Mouse (Mus musculus): ENCODE results near the gene Fut1. TPM values are rescaled to one million over a fixed set of nuclear protein-coding genes. Genes with fewer than 3 reads are reported as not detected.
"Not testable (repeated sequence)": the region's sequence is repeated elsewhere in the genome, so short reads cannot be mapped to it uniquely, and the experiment has no call there.

Gene Fut1
- total RNA-seq, 4 experiments from 2014 or later: 0.21 TPM; not detected in 3

- peak; percentile 78 to 98 for DNase-seq (ENCODE audit: low spot score in 2 of 2)
Measured at GRCm38 (mm10) chr7:45638623-45639401, 21.7 kb downstream of the Fut1 start.

- DNase-seq (ENCODE audit: low spot score in 2 of 2): no peak
Measured at GRCm38 (mm10) chr7:45639561-45640027, 22.5 kb downstream of the Fut1 start, which contains the start of gene Mamstr. TSS of gene Mamstr (plus strand) at chr7:45639977.

GRCm38 (mm10) chr7:45640191-45640957 is 23.3 kb downstream of the Fut1 start:
- no peak for DNase-seq (ENCODE audit: low spot score in 2 of 2)

- no peak for DNase-seq (ENCODE audit: low spot score in 2 of 2)
Measured at GRCm38 (mm10) chr7:45641391-45642040, 24.4 kb downstream of the Fut1 start.

GRCm38 (mm10) chr7:45642083-45642482 is 25.0 kb downstream of the Fut1 start:
- DNase-seq (ENCODE audit: low spot score in 2 of 2): no peak

GRCm38 (mm10) chr7:45642503-45643255 is 25.6 kb downstream of the Fut1 start:
- no peak for DNase-seq (ENCODE audit: low spot score in 2 of 2)

DNA sequence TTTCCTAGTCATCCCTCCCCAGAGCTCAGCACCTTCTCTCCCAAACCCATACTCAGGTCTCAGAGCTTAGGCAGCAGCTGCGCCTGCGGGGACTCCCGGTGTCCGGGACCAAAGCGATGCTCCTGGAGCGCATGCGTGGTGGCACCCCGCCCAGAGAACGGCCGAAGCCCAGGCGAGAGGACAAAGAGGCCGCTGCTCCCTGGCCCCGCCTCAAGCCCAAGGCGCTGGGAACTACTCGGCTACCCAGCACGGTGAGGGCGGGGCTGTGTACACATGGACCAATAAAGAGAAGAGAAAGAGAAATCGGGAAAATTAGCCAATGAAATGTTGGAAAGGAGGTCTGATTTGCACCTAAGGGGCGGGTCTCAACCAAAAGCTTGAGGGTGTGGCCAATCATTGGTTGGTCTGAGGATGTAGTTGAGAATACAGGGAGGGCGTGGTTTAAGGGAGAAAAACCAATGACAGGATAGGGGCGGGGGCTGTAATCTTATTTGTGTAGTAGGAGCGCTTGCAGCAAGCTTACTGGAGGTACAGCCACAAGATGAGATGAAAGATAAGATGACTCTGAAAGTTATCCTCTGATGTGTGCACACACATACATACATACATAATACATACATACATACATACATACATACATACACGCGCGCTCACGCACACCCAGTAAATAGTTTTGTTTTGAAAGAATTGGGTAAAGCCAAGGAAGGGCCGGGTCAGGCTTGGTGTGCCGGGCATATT is 26.5 kb downstream of the Fut1 start:
- DNase-seq (ENCODE audit: low spot score in 2 of 2): peak; percentile 85 to 96

- peak; percentile 58 to 81 for DNase-seq (ENCODE audit: low spot score in 2 of 2)
Measured at GRCm38 (mm10) chr7:45644183-45644582, 27.1 kb downstream of the Fut1 start.

DNA sequence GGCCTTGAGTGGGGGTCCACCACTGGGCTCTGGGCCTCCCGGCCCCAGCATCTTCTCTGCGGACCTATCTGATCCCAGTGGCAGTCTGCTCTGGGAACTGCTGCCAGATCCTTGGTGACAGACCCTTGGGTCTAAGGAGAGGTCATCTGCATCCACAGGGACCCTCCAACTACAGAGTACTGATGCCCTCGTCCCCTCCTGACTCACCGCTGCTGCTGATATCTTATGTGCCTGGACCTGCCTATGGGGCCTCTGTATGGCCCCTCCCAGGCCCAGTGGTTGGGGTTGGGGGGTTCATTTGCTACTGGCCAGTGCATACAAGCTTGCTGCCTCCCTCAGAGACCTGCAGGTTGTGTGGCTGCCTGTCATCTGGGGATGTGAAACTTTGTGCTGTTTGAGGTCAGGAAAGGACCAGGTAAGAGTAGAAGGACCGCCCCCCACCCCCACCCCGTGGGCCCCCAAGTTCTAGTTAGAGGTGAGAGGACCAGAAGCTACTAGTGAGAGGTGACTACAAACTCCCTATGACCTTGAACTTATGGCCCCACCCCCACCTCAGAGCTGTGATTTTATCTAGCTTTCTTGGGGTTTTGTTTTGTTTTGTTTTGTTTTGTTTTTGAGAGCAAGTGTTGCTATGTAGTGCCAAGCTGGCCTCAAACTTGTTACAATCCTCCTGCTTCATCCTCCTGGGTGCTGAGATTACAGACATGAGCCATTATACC is 27.9 kb downstream of the Fut1 start:
- DNase-seq (ENCODE audit: low spot score in 2 of 2): no peak

GRCm38 (mm10) chr7:45645591-45645971 is 28.5 kb downstream of the Fut1 start:
- no peak for DNase-seq (ENCODE audit: low spot score in 2 of 2)

GRCm38 (mm10) chr7:45646671-45647070 is 29.6 kb downstream of the Fut1 start:
- DNase-seq (ENCODE audit: low spot score in 2 of 2): no peak

DNA sequence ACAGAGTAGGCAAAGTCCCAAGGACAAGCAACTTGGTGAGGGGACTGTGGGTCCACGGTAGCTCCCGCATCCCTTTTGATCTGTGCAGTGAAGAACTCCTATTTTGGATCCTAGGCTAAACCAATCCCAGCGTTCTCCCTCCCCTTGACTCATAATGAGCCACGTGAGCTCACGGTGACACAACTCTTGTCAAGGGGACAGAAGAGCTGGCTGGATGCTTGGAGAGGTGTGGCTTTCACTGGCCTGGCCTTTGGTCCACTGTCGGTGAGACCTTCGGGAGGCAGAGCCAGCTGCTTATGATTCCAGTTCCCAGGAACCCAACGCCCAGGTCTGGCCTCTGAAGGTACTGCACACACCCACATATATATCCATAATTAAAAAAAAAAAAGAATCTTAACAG is 32.3 kb downstream of the Fut1 start:
- DNase-seq (ENCODE audit: low spot score in 2 of 2): no peak

DNA sequence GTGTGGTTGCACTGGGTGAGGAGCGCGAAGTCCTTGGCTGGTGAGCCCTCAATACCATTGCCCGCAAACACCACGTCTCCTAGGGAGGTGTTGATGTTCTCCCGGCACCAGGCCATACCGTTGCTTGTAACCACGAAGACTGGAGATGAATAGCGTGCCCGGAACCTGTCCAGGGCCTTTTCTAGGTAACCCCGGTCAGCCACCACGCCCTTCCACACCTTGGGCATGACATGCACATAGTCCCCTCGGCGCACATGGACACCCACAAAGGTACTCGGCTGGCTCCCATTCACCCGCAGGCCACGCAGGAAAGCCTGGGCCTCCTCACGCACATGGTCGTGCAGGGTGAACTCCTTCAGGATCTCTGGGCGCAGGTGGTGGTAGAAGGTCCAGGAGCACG is 33.4 kb downstream of the Fut1 start:
- DNase-seq (ENCODE audit: low spot score in 2 of 2): not testable (repeated sequence)

DNA sequence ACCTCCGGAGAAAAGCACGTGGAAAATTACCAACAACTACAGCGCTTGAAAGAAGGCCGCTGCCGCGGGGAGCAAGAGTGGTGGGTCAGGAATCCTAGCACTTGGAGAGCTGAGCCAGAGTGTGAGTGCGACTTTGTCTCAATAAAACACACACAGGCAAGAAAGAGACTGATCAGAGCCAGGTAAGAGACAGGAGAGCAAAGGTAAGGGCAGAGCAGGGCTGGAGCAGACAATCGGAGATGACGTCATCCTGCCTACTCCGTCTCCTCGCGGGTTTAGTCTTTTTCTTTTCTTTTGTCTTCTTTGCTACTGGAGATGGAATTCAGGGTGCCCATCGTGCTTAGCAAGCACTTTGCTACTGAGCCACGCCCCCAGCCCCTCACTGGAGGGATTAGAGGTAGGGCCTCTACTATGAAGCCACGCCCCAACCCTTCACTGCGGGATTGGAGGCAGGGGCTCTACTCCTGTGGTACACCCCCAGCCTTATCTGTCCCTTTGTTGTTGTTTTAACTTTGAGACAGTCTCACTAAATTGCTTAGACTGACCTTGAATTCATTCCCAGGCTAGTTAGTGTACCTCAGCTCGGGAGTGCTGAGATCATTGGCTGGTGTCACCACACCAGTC is 37.4 kb downstream of the Fut1 start:
- DNase-seq (ENCODE audit: low spot score in 2 of 2): no peak

DNA sequence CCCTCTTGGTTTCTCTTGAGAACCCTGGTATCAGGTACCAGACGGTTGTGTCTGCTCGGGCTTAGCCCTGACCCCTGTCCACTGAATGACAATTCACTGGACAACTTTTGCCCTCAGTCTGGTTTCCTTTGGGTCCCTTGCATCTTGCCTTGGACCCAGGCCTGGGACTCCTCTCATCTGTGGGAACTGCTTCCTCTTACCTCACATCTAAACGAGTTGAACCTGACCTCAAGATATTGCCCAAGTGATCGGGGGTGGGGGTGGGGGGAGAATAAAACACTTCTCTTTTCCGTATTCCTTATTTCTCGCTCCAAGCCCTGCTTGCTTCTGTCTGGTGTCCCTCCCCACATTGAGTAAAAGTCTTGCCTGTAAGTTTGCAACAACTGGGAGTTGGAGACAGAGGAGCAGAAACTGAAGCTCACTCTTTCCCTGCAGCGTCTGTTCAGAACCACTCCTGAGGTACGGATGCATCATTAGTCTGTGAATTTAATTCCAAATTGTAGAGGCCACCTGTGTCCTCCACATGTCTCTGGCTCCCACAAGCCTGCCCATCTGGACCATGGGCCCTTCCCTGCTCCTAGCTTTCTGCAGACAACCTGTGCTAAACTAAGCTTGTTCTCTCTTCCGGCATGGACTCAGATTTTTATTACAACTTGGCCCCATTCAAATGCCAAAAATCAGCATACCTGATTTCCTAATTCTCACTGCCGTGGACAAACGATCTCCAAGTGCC is 43.8 kb downstream of the Fut1 start:
- DNase-seq (ENCODE audit: low spot score in 2 of 2): no peak

GRCm38 (mm10) chr7:45661702-45662101 is 44.6 kb downstream of the Fut1 start:
- not testable (repeated sequence) for DNase-seq (ENCODE audit: low spot score in 2 of 2)

- no peak for DNase-seq (ENCODE audit: low spot score in 2 of 2)
Measured at GRCm38 (mm10) chr7:45665303-45666138, 48.4 kb downstream of the Fut1 start.

DNA sequence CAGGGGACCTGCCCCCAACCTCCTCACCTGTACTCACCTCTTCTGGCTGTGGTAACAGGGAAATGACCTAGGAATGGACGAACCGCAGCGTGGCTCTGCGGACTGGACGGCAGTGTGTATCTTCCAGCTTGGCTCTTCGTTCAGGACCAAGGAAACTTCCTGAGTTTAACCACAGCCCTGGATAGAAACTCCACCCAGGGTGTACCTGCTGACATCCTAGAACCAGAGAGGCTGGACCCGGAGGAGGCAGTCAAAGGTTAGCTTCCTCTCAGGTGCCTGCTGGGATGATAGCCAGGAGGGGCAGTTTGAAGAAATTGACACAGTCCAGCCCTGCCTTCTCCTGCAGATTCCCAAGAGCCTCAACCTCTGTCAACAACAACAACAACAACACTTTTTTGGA is 49.1 kb downstream of the Fut1 start, which contains the start of gene Fut2:
Gene Fut2 (minus strand): TSS at position 234 of the 400 bp plus-strand sequence.
- DNase-seq (ENCODE audit: low spot score in 2 of 2): no peak

All from left cerebral cortex, adult 8-10 months (tissue).